Mouse (Mus musculus) ovary, postnatal 10 days (tissue): ENCODE results near the gene Sfxn3.

Source experiments
- DNase-seq: peaks from one replicate; pipeline ENCODE4 v3.0.0; 2022; ENCODE audit warnings: low spot score

Gene Sfxn3

GRCm38 (mm10) chr19:45046523-45047321 lies 581 bp upstream of the Sfxn3 start:
- DNase-seq, result peak; percentile 44

- no peak for DNase-seq
Observed at GRCm38 (mm10) chr19:45047935-45048643, 786 bp downstream of the Sfxn3 start.

- no peak for DNase-seq
Observed at GRCm38 (mm10) chr19:45048644-45049365, 1.5 kb downstream of the Sfxn3 start.

- DNase-seq, result no peak
Observed at GRCm38 (mm10) chr19:45049523-45049922, 2.2 kb downstream of the Sfxn3 start.

- no peak for DNase-seq
Observed at GRCm38 (mm10) chr19:45053451-45053850, 6.1 kb downstream of the Sfxn3 start.

- no peak for DNase-seq
Observed at GRCm38 (mm10) chr19:45054892-45055690, 7.8 kb downstream of the Sfxn3 start.

- no peak for DNase-seq
Observed at GRCm38 (mm10) chr19:45056364-45056763, 9.1 kb downstream of the Sfxn3 start.

- DNase-seq, result no peak
Observed at GRCm38 (mm10) chr19:45056908-45057698, 9.8 kb downstream of the Sfxn3 start.

GRCm38 (mm10) chr19:45057724-45058112 lies 10.4 kb downstream of the Sfxn3 start:
- DNase-seq, result no peak

GRCm38 (mm10) chr19:45058113-45058839 lies 11.0 kb downstream of the Sfxn3 start:
- peak; percentile 66 for DNase-seq

- DNase-seq, result no peak
Observed at GRCm38 (mm10) chr19:45058841-45059240, 11.5 kb downstream of the Sfxn3 start.

- no peak for DNase-seq
Observed at GRCm38 (mm10) chr19:45063565-45064292, 16.4 kb downstream of the Sfxn3 start.

- DNase-seq, result no peak
Observed at GRCm38 (mm10) chr19:45065226-45065625, 17.9 kb downstream of the Sfxn3 start.

- DNase-seq, result no peak
Observed at GRCm38 (mm10) chr19:45067170-45067569, 19.9 kb downstream of the Sfxn3 start.

GRCm38 (mm10) chr19:45067758-45068510 lies 20.6 kb downstream of the Sfxn3 start:
- DNase-seq, result no peak

GRCm38 (mm10) chr19:45073871-45074542 lies 26.7 kb downstream of the Sfxn3 start:
- DNase-seq, result no peak

- DNase-seq, result peak; percentile 95
Observed at GRCm38 (mm10) chr19:45074580-45075322, 27.4 kb downstream of the Sfxn3 start, which contains the start of gene Kazald1. Gene Kazald1, plus strand, starts transcription at chr19:45075241.
